Comparison of ENCODE assay signal across 10 mouse cellular contexts in the genomic region with DNA sequence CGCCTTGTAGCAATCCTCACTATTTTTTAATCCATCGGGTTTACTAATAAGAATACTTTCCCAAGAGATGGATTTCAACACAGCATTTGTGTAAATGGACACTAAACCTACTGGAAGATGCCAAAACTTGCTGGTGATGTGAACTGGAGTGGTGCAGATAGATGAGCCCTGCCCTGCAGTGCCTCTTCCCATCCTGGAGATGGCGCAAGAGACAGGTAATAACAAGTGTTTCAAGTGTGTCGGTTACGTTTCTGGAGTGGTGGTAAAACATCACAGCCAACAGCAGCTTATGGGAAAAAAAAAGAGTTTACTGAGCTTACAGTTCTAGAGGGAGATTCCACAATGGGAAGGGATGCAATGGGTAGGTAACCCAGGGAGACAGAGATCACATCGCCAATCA. TPM values are rescaled to one million over a fixed set of nuclear protein-coding genes. Genes with fewer than 3 reads are reported as not detected.
DNase-seq lines count a peak whose midpoint lies in the region; TF ChIP-seq lines count a peak whose summit lies in the region.
"Had no signal": no experiment of that assay in that cellular context is flagged by ENCODE, and none has a peak within 500 bp of the region (broad histone marks: within the 10 kb centered on the region; RNA-seq: fewer than 3 reads in every experiment).

No protein-coding gene starts in this region.

- intact Hi-C loops in left cerebral cortex, adult 2 months (cut with DNase I): no loop called here

- H3K4me3 ChIP-seq in left cerebral cortex, adult 2 months: no peak overlapping the region
- H3K4me3 ChIP-seq: embryonic facial prominence, embryonic 15.5 days; limb, embryonic 13.5 days had no signal

- no peak for DNase-seq in left cerebral cortex, adult 2 months (ENCODE audit: extremely low spot score in 1 of 2, low spot score in 2 of 2)
- DNase-seq in left cerebral cortex, adult 18-20 months (ENCODE audit: low spot score in 2 of 2): no peak
- DNase-seq in B cell, adult 2 months: peak; percentile 14 to 30
- peak; percentile 70 for DNase-seq in ES-CJ7 (ENCODE audit: low read depth, low spot score)
- peak; percentile 14 for DNase-seq in embryo, embryonic 9.5 days (ENCODE audit: extremely low spot score)
- DNase-seq in cerebellum, postnatal 36 days: no peak
- no peak for DNase-seq in gastrocnemius, postnatal 25 days
- DNase-seq: kidney, postnatal 10 days had no signal

- TF ChIP-seq CTCF in left cerebral cortex, adult 2 months (IDR thresholded peaks at IDR 0.05): peak; percentile 32

- H3K27ac ChIP-seq in left cerebral cortex, adult 2 months: no peak overlapping the region
- H3K27ac ChIP-seq: embryonic facial prominence, embryonic 15.5 days; limb, embryonic 13.5 days had no signal

RNA-seq across cellular contexts. Expression of a gene that starts 51.5 kb away (rescaled TPM):
- total RNA-seq in left cerebral cortex, adult 2 months (2021): 1 to 10 TPM; 2.6 to 2.8 TPM
- total RNA-seq in left cerebral cortex, adult 18-20 months (2021): 1 to 10 TPM; 1.5 to 2.4 TPM
- 10 to 100 TPM in 1 of 2 experiments, 1 to 10 TPM in 1; 4.0 to 22.4 TPM for total RNA-seq in gastrocnemius, postnatal 25 days (2021)

Comparison
In these comparisons a context has a peak if more than half of its experiments do, and no peak if none do; other contexts are left out.
1. DNase-seq: peak in B cell, adult 2 months (2 of 2), ES-CJ7 (single experiment) and embryo, embryonic 9.5 days (single experiment); none in left cerebral cortex, adult 2 months (0 of 2), left cerebral cortex, adult 18-20 months (0 of 2), cerebellum, postnatal 36 days (0 of 2) and gastrocnemius, postnatal 25 days (single experiment).